Mouse (Mus musculus): ENCODE measurements around the gene Rnaseh2a.
A peak's percentile ranks its signal among the peaks of the same experiment; 100 is the strongest.

Rnaseh2a gene

DNA sequence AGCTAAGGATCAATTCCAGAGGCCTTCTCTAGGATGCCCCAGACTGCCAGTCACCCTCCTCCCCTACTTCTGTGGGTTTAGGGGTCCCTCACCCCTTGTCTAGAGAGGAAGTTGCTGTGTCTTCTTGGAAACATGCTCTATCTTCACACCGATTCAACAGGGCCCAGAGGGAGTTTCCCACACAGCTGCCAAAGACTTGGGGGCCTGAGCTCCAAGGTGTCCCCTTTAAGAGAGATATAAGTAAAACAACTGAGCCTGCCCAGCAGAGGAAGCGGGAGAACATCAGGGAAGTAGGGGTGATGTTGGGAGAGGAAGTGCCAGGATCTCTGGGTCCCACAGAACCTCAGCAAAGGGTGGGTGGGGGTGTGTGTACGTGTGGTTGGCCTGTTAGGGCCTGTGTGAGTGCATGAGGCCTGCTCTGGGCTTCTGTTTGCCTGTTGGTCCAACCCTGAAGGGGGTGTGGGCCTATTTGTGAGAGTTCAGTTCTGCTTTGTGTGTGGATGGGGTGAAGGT is 13.0 kb upstream of the Rnaseh2a start:
- DNase-seq: peak; percentile 51 to 56

GRCm38 (mm10) chr8:84981644-84982498 is 12.3 kb upstream of the Rnaseh2a start:
- peak; percentile 63 to 81 for DNase-seq

DNA sequence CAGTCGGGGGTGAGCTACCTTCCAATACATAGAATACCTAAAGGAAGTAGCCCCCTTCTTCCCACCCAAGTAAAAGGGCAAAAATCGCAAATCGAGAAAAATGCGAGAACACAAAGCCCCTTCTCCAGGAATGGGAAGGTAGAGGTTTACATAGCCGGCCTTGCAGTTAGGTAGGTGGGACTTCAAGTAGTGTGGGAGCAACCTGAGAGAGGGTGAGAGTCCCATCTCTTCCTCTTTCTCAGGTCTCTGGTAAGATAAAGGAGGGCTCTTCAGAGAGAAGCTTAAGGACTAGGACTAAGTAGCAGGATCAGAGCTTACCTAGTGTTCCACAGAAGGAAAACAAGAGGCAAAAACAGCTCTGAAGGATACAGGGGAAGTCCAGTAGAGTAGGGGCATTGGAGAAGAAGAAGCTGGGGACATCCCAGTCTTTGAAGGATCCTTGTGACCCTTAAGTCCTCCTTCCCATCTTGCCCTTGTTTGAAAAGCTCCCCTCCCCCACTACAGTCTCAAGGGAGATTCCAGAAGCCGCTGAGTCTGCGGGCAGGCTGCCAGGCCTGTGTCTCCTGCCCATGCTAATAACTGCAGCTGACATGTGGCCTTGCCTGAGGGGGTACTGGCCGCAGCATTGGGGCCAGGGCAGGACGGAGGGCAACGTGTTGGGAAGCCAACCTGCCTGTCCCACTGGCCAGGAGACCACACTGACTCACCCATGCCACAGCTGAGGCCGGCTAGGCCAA is 11.2 kb upstream of the Rnaseh2a start:
- DNase-seq: peak; percentile 88 to 93

- peak; percentile 95 to 97 for DNase-seq
Observed at GRCm38 (mm10) chr8:84979599-84980421, 10.2 kb upstream of the Rnaseh2a start.

- peak; percentile 96 to 98 for DNase-seq
Observed at GRCm38 (mm10) chr8:84978248-84978940, 8.8 kb upstream of the Rnaseh2a start, which contains the start of gene Junb. TSS of gene Junb (minus strand) at chr8:84978718.

DNA sequence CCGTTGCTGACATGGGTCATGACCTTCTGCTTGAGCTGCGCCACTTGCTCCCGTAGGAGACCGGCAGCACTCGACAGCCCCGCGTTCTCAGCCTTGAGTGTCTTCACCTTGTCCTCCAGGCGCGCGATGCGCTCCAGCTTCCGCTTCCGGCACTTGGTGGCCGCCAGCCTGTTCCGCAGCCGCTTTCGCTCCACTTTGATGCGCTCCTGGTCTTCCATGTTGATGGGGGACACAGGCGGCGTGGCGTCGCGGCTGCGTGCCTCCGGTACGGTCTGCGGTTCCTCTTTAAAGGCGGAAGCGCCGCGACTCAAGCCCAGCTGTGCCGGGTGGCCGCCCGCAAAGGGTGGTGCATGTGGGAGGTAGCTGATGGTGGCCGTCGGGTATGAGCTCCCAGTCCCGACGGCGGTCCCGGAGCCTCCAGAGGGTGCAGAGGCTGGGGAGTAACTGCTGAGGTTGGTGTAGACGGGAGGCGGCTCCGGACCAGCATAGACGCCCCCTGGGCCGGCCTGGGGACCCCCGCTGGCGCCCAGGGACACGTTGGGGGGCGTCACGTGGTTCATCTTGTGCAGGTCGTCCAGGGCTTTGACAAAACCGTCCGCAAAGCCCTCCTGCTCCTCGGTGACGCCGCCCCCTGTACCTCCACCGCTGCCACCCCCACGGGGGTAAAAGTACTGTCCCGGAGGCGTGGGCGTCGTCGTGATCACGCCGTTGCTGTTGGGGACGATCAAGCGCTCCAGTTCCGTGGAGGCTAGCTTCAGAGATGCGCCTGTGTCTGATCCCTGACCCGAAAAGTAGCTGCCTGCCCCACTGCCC is 8.1 kb upstream of the Rnaseh2a start:
- peak; percentile 80 to 85 for DNase-seq

DNA sequence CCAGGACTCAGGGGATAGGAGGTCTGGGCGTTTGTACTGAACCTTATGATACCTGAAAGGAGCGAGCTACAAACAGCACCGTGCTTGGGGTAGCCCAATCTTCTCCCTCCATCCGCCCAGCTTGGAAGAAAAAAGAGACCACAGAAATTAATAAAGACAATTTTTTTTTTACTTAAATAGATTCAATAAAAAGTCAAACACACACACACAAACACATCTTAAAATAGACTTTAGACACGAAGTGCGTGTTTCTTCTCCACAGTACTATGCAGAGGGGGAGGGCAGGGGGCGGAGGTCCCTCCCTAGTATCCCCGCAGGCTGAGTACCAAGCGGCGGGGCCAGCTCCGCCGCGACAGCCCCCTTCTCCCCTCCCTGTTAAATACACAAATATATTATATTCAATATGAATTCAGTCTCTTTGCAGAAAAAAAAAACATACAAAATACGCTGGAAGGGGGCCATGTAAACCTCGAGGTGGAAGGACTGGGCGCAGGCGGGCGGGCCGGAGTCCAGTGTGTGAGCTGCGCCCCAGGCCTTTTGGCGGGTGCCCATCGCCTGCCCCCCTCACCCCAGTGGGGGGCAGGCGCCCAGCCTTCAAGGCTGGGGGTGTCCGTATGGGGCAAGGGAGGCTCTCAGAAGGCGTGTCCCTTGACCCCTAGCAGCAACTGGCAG is 7.3 kb upstream of the Rnaseh2a start:
- no peak for DNase-seq

GRCm38 (mm10) chr8:84976031-84976762 is 6.6 kb upstream of the Rnaseh2a start:
- peak; percentile 96 to 98 for DNase-seq

GRCm38 (mm10) chr8:84975434-84975833 is 5.9 kb upstream of the Rnaseh2a start:
- peak; percentile 76 to 88 for DNase-seq

DNA sequence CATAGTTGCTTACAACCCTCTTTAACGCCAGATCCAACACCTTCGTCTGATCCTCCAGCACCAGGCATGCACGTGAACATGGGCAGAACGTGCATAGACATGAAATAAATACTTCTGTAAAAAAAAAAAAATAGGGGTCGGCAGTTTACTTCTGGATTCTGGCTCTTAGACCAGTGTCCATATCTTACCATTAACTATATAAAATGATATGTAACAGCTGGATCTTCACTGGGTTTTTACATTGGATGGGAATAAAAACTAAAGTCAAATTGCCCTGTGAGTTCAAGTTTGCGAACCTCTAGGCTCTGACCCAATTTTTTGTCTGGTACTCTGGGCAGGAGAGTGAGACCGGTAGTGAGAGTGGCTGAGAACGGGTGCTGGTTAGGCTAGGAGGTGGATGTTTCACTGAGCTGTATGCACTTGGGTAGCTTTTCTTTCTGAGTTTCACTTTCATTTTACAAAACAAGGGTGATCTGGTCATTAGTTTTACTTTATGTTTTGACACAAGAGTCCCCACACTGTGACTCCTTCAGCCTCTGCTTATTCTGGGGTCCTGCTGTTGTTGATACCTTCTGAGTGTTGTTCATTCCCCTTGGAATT is 5.1 kb upstream of the Rnaseh2a start:
- DNase-seq: no peak

- peak in 1 of 2 experiments; percentile 80 for DNase-seq
Observed at GRCm38 (mm10) chr8:84973803-84974542, 4.4 kb upstream of the Rnaseh2a start.

GRCm38 (mm10) chr8:84973079-84973478 is 3.5 kb upstream of the Rnaseh2a start:
- DNase-seq: no peak

GRCm38 (mm10) chr8:84970913-84971312 is 1.3 kb upstream of the Rnaseh2a start:
- DNase-seq: no peak

- no peak for DNase-seq
Observed at GRCm38 (mm10) chr8:84970135-84970790, 696 bp upstream of the Rnaseh2a start.

DNA sequence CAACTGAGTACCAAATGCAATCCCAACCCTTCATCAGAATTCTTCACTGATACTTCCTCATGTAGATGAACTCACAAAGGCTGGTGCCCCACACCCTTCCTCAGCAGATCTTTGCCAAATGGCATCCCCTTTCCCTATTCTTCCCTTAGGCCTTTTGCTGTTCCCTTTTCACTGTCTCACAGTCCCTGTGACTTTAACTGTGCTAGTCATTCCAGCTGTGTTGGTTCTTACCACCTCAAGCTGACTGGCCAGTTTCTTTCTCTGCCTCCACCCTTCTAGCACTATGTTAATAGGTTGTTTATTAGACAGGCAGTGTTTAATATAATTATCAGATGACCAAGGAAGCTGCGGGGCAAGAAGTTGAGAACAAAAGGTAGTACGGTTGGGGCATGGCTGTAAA is 917 bp downstream of the Rnaseh2a start:
- DNase-seq: no peak

DNA sequence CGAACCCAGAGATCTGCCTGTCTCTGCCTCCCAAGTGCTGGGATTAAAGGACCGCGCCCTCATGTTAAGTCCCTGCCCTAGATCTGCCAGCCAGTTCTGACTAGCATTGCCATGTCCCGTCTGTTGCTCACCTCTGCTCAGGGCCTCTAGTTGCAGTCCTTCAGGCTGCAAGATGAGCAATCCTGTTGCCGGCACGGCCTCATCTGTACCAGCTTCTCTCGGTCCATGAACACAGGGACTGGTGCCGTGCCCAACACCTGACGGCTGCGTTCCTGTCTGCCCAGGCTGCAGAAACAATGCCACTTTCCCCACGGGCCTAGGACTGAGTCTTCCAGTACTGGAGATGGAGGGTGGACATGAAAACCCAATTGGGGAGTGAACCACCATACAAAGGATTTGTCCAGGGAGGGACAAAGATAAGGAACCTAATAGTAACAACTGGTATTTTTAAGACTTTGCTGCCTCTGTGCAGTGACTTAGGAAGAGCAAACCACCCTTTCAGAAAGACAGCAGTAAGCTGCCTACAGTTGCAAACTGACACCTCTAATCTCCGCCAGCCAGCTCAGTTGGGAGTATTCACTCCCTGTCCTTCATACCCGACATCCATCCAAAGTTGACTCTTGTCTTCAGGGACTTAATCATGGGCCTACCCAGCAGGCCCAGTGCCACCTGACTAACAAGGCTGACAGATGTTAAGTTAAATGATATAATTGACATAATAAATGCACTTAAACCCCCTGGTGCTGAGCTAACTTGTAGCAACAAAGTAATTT is 1.8 kb downstream of the Rnaseh2a start:
- no peak for DNase-seq

DNA sequence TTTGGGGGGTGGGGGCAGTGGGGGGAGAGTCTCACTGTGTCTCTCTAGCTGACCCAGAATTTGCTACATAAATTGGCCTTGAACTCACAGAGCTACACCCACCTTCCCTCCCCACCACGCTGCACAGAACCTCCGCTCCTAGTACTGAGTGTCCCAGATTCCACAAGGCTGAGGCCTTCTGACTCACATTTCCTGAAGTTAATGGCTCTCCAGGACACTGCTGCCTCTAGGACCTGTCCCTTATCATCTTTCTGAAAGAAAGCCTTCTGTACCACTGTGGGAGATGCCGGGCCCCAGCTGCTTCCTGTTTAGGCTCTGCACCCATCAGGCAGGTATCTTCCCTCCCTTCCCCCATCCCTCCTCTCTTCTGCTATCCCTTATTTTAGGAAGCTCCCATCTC is 3.0 kb downstream of the Rnaseh2a start:
- DNase-seq: no peak
